In the genomic region with DNA sequence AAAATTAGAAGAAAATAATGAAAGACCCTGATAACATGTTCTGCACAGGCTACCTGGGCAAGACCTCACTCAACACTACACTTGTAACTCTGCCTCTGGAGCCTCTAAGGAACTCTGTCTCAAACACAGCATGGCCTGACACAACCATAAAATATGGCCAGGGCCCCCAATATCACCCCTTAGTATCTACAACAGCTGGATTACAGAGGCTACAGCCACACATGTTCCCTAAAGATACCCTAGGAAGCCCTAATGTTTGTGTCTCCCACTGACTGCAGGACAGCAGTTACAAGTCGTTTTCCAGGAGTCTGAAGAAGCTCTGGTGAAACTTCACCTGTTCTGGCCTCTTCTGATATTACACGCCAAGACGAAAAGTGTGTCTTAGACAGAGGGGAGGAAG, we compare ENCODE assay signal across 12 mouse cellular contexts.
DNase-seq lines count a peak whose midpoint lies in the region; ATAC-seq and TF ChIP-seq lines count a peak whose summit lies in the region.
"Had no signal": no experiment of that assay in that cellular context is flagged by ENCODE, and none has a peak within 500 bp of the region (broad histone marks: within the 10 kb centered on the region; RNA-seq: fewer than 3 reads in every experiment).

No protein-coding gene starts in this region.

- ATAC-seq in heart, embryonic 12.5 days (ENCODE audit: insufficient number of reproducible peaks, low FRiP score): no peak
- ATAC-seq in liver, embryonic 11.5 days (replicated peaks; ENCODE audit: low FRiP score): peak; percentile 83
- no peak for ATAC-seq in limb, embryonic 14.5 days (ENCODE audit: low FRiP score, low read depth)
- ATAC-seq: midbrain, embryonic 16.5 days had no signal

- H3K27me3 ChIP-seq in heart, embryonic 12.5 days (replicated peaks): no peaks in the 10 kb centered on the region
- H3K27me3 ChIP-seq in liver, embryonic 11.5 days (replicated peaks; ENCODE audit: control insufficient read depth, insufficient read depth, low read length): no peaks in the 10 kb centered on the region
- no peaks in the 10 kb centered on the region for H3K27me3 ChIP-seq in limb, embryonic 14.5 days (ENCODE audit: control insufficient read depth, insufficient read depth, low read length)
- H3K27me3 ChIP-seq: forebrain, embryonic 13.5 days had no signal

- H3K4me1 ChIP-seq in heart, embryonic 12.5 days (replicated peaks): peaks cover 50% of the 10 kb centered on the region
- H3K4me1 ChIP-seq in liver, embryonic 11.5 days (replicated peaks; ENCODE audit: control insufficient read depth, insufficient read depth, low read length): peaks cover 19% of the 10 kb centered on the region
- H3K4me1 ChIP-seq in limb, embryonic 14.5 days (ENCODE audit: control insufficient read depth, insufficient read depth, low read length): peaks cover 15% of the 10 kb centered on the region

- DNase-seq in heart, postnatal 25 days (ENCODE audit: low spot score): no peak
- no peak for DNase-seq in liver, embryonic 11.5 days (ENCODE audit: low spot score)
- no peak for DNase-seq in liver
- DNase-seq in c-Kit-positive CD71-positive TER-119-negative erythroid progenitor cells, embryonic 14.5 days (ENCODE audit: low read depth): peak; percentile 29
- DNase-seq in limb, embryonic 14.5 days (ENCODE audit: low spot score): no peak
- no peak for DNase-seq in spleen, postnatal 14 days (ENCODE audit: low spot score in 2 of 2)
- DNase-seq in gastrocnemius, postnatal 25 days: no peak
- DNase-seq: cerebellum, adult 8-10 months had no signal

- H3K9me3 ChIP-seq in heart, embryonic 12.5 days (replicated peaks): no peaks in the 10 kb centered on the region
- H3K9me3 ChIP-seq in liver, embryonic 11.5 days (ENCODE audit: control insufficient read depth, low read length): no peaks in the 10 kb centered on the region
- no peaks in the 10 kb centered on the region for H3K9me3 ChIP-seq in limb, embryonic 14.5 days (ENCODE audit: control insufficient read depth, low read length)
- H3K9me3 ChIP-seq: forebrain, embryonic 13.5 days; megakaryocyte, embryonic 14.5 days had no signal

- 0 out of 2 replicates have a peak overlapping the region, but pooled peaks have one; percentile 46 for H3K27ac ChIP-seq in heart, embryonic 12.5 days (ENCODE audit: poor library complexity, severe bottlenecking)
- peak overlapping the region; percentile 48; the same call in 1 of the 2 replicates for H3K27ac ChIP-seq in liver, embryonic 11.5 days (ENCODE audit: low read depth, low read length)
- peak overlapping the region; percentile 59 for H3K27ac ChIP-seq in limb, embryonic 14.5 days (replicated peaks; ENCODE audit: low read depth, low read length)
- H3K27ac ChIP-seq: forebrain, embryonic 13.5 days had no signal

- H3K4me3 ChIP-seq in heart, embryonic 12.5 days: no peak overlapping the region
- no peak overlapping the region for H3K4me3 ChIP-seq in liver, embryonic 11.5 days (ENCODE audit: low read depth, low read length)
- H3K4me3 ChIP-seq in limb, embryonic 14.5 days (replicated peaks; ENCODE audit: low read length): no peak overlapping the region
- H3K4me3 ChIP-seq: forebrain, embryonic 13.5 days; megakaryocyte, embryonic 14.5 days had no signal

- H3K36me3 ChIP-seq in heart, embryonic 12.5 days: no peaks in the 10 kb centered on the region
- no peaks in the 10 kb centered on the region for H3K36me3 ChIP-seq in liver, embryonic 11.5 days (ENCODE audit: control insufficient read depth, insufficient read depth, low read length)
- no peaks in the 10 kb centered on the region; the same call in 1 of the 2 replicates for H3K36me3 ChIP-seq in limb, embryonic 14.5 days (ENCODE audit: control insufficient read depth, insufficient read depth, low read length)

- TF ChIP-seq POLR2A in limb, embryonic 14.5 days (IDR thresholded peaks at IDR 0.05; ENCODE audit: borderline replicate concordance, extremely low read depth, insufficient read depth, insufficient read length): no peak

- H3K4me2 ChIP-seq in heart, embryonic 12.5 days: no peak overlapping the region
- H3K4me2 ChIP-seq in liver, embryonic 11.5 days: peak overlapping the region; percentile 17
- no peak overlapping the region for H3K4me2 ChIP-seq in limb, embryonic 14.5 days (replicated peaks; ENCODE audit: low read depth, low read length, severe bottlenecking)
- H3K4me2 ChIP-seq: forebrain, embryonic 13.5 days had no signal

- intact Hi-C loops in heart, postnatal 25 days (cut with DNase I): loop anchor here (10.0 kb wide), 1 partner anchor 325 kb away; no protein-coding TSS in a partner anchor

- WGBS in heart, embryonic 12.5 days: 83% methylated on average over 3 of the region's 3 CpGs
- 61% methylated on average over 3 of the region's 3 CpGs for WGBS in liver, embryonic 11.5 days
- 69% methylated on average over 3 of the region's 3 CpGs for WGBS in limb, embryonic 14.5 days

- H3K9ac ChIP-seq in heart, embryonic 12.5 days: no peak overlapping the region
- no peak overlapping the region for H3K9ac ChIP-seq in liver, embryonic 11.5 days (ENCODE audit: low read depth, low read length)
- H3K9ac ChIP-seq in limb, embryonic 14.5 days (ENCODE audit: low read depth, low read length, severe bottlenecking): 0 out of 2 replicates have a peak overlapping the region, but pooled peaks have one; percentile 34
- H3K9ac ChIP-seq: forebrain, embryonic 13.5 days had no signal
